Mouse (Mus musculus) neural tube, embryonic 15.5 days (tissue): ENCODE results near the gene Tecpr2. TPM values are rescaled to one million over a fixed set of nuclear protein-coding genes. Genes with fewer than 3 reads are reported as not detected.

Experiments used
- ATAC-seq: fragments of 200-750 bp; cut with Nextera tagmentation; 2 replicates; pipeline ENCODE4 v1.8.0; 2017; ENCODE audit warnings: mild to moderate bottlenecking, moderate TSS enrichment, moderate library complexity; ENCODE audit not compliant: low FRiP score
- H3K27ac ChIP-seq: fragments of 300-500 bp; sonication (generic); replicated peaks from 2 replicates; pipeline ENCODE4 v1.5.1; 2015; ENCODE audit warnings: mild to moderate bottlenecking, inconsistent platforms
- H3K27me3 ChIP-seq: fragments of 300-500 bp; sonication (generic); replicated peaks from 2 replicates; pipeline ENCODE4 v1.6.1; 2015; ENCODE audit warnings: inconsistent platforms
- H3K36me3 ChIP-seq: fragments of 300-500 bp; sonication (generic); 2 replicates; pipeline ENCODE4 v1.6.1; 2015; ENCODE audit warnings: inconsistent platforms
- H3K4me1 ChIP-seq: fragments of 300-500 bp; sonication (generic); 2 replicates; pipeline ENCODE4 v1.6.1; 2015; ENCODE audit warnings: inconsistent platforms
- H3K4me2 ChIP-seq: fragments of 300-500 bp; sonication (generic); 2 replicates; pipeline ENCODE4 v1.6.1; 2015; ENCODE audit warnings: inconsistent platforms, mild to moderate bottlenecking, moderate library complexity
- H3K4me3 ChIP-seq: fragments of 300-500 bp; sonication (generic); replicated peaks from 2 replicates; pipeline ENCODE4 v1.5.1; 2015; ENCODE audit warnings: mild to moderate bottlenecking, inconsistent platforms
- H3K9ac ChIP-seq: fragments of 300-500 bp; sonication (generic); replicated peaks from 2 replicates; pipeline ENCODE4 v1.6.1; 2015; ENCODE audit warnings: mild to moderate bottlenecking, inconsistent platforms
- H3K9me3 ChIP-seq: fragments of 300-500 bp; sonication (generic); replicated peaks from 2 replicates; pipeline ENCODE4 v1.6.1; 2016; ENCODE audit warnings: inconsistent platforms
- WGBS: fragments of 180-500 bp; shearing (Covaris S2); methylation state at CpG from one replicate; pipeline ENCODE4 v1.1.7; 2015; ENCODE audit warnings: mixed read lengths; 5-methylcytosine and 5-hydroxymethylcytosine counted together
- polyA plus RNA-seq: library from polyadenylated mRNA; unstranded; fragments of >200 nt; fragmentation: Nextera tagmentation; extraction: Ambion mirVana; gene quantifications from 2 replicates; pipeline ENCODE4 v1.2.1, GENCODE M21; 2015

The Tecpr2 gene
- polyA plus RNA-seq, 1 experiment from 2014 or later, result 6.2 TPM

- no peak overlapping the region for H3K4me2 ChIP-seq
- WGBS, result 96% methylated on average over 11 of the region's 11 CpGs
- no peak overlapping the region for H3K27ac ChIP-seq
- H3K4me1 ChIP-seq, result no peaks in the 10 kb centered on the region
- no peaks in the 10 kb centered on the region for H3K36me3 ChIP-seq
- no peaks in the 10 kb centered on the region for H3K27me3 ChIP-seq
- 0 out of 2 replicates have a peak, but pooled peaks cover 2% of the 10 kb centered on the region for H3K9me3 ChIP-seq
- no peak for ATAC-seq
- H3K9ac ChIP-seq, result no peak overlapping the region
- H3K4me3 ChIP-seq, result no peak overlapping the region
These were observed 109.0 kb downstream of the Tecpr2 start for GRCm38 (mm10) chr12:110998092-110998491.

DNA sequence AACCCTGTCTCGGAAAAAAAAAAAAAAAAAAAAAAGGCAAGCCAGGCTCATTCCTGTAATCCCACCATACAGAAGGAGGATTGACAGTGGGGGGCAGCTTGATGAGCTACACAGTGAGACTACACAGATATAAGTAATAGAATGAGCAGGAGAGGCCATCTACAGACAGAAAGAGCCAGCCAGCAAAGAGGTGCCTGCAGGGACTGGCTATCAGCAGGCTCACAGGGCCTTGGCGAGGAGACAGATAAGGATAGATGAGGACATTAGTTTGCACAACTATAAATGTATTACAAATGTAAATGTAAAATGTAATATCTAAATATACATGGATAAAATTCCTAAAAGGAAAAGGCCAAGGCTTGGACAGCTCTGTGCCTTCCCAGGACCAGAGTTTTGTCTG lies 110.8 kb downstream of the Tecpr2 start:
- no peak overlapping the region for H3K27ac ChIP-seq
- H3K9me3 ChIP-seq, result 0 out of 2 replicates have a peak, but pooled peaks cover 2% of the 10 kb centered on the region
- no peaks in the 10 kb centered on the region for H3K4me1 ChIP-seq
- no peak overlapping the region for H3K4me2 ChIP-seq
- H3K4me3 ChIP-seq, result no peak overlapping the region
- no peaks in the 10 kb centered on the region for H3K27me3 ChIP-seq
- WGBS, result 81% methylated on average over 2 of the region's 2 CpGs
- ATAC-seq, result no peak
- H3K9ac ChIP-seq, result no peak overlapping the region
- no peaks in the 10 kb centered on the region for H3K36me3 ChIP-seq

DNA sequence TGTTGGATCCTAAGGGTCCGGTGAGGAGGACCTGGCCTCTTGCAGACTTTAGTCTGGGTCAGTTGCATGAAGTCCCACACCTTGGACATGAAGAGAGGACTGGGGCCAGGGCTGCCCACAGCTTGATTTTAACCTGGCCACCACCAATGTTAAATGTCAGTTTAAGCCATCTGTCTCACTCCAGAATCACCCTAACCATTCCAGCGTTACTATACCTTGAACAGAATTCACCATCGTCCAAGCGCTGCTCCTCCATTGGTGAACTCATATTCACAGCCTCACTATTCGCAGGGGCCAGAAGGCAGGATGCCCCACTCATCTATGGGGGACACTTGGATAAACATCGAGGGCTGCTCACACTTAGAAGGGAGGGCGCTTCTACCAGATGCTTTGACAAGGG lies 111.9 kb downstream of the Tecpr2 start:
- no peak overlapping the region for H3K4me3 ChIP-seq
- 0 out of 2 replicates have a peak, but pooled peaks cover 2% of the 10 kb centered on the region for H3K9me3 ChIP-seq
- H3K27ac ChIP-seq, result no peak overlapping the region
- H3K9ac ChIP-seq, result no peak overlapping the region
- no peaks in the 10 kb centered on the region for H3K36me3 ChIP-seq
- ATAC-seq, result no peak
- H3K4me1 ChIP-seq, result no peaks in the 10 kb centered on the region
- H3K27me3 ChIP-seq, result no peaks in the 10 kb centered on the region
- 95% methylated on average over 7 of the region's 7 CpGs for WGBS
- H3K4me2 ChIP-seq, result no peak overlapping the region

DNA sequence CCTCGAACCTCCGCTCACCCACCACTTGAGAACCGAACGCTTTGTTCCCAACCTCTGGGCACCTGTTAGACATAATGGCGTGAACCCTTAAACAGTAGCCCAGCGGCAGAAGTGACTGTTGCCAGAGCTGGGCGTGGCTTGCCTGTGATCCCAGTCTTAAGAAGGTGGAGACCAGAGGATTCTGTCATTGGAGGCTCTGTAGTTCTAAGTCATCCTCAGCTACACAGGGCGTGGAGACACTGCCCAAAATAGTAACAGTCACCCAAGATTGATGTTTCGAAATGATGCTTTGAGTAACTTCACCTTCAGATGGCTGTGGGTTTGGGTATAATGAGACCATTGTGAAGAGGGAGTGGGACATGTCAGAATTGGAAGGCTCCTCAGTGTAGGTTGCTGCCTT lies 115.1 kb downstream of the Tecpr2 start:
- Histone ChIP-seq H3K4me1 (peaks cover 10% of the 10 kb centered on the region), H3K27me3 (no peaks in the 10 kb centered on the region), H3K4me2 (no peak overlapping the region), H3K9me3 (no peaks in the 10 kb centered on the region), H3K36me3 (no peaks in the 10 kb centered on the region), H3K4me3 (no peak overlapping the region), H3K9ac (no peak overlapping the region), H3K27ac (no peak overlapping the region)
- WGBS, result 82% methylated on average over 9 of the region's 9 CpGs
- no peak for ATAC-seq

DNA sequence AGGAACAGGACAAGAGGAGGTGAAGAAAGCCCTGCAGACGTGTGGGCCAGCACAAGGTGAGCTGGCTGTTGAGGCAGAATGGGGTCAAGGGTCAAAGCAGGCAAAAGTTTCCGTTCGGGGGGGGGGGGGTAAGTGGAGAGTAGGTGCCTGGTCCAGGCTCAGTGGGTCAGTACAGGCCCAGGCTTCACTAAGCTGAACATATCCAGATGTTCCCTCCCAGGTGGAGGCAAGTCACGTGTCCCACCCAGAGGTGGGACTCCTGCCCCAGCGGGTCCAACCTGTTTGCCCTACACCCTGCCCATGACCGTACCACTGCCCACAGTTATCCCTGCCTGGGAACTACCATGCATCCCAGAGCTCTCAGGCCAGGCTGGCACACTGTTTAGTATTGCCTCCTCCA lies 116.7 kb downstream of the Tecpr2 start:
- Histone ChIP-seq H3K4me3 (no peak overlapping the region), H3K4me2 (no peak overlapping the region), H3K27ac (no peak overlapping the region), H3K27me3 (no peaks in the 10 kb centered on the region), H3K4me1 (peaks cover 14% of the 10 kb centered on the region), H3K9me3 (no peaks in the 10 kb centered on the region), H3K9ac (no peak overlapping the region), H3K36me3 (no peaks in the 10 kb centered on the region)
- 80% methylated on average over 6 of the region's 6 CpGs for WGBS
- ATAC-seq, result peak; percentile 14; the same call in 1 of the 2 replicates

DNA sequence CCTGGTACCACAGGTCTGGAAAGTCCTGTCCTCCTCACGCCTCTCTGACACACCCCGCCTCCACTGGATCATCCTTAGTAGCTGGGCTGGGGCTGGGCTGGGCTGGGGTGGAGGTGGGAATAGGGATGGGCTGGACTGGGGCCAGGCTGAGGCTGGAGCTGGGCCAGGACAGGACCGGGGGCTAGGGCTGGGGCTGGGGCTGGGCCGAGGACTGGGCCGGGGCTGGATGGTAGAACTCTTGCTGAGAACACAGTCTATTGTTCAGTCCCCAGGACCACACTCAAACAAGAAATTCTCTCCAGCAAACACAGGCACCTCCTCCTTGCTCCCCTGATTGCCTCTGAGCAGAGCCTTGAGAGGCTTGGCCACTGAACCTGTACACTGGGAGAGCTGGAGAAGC lies 117.3 kb downstream of the Tecpr2 start:
- 63% methylated on average over 5 of the region's 5 CpGs for WGBS
- Histone ChIP-seq H3K36me3 (no peaks in the 10 kb centered on the region), H3K4me2 (no peak overlapping the region), H3K4me1 (peaks cover 14% of the 10 kb centered on the region), H3K4me3 (no peak overlapping the region), H3K27ac (no peak overlapping the region), H3K9ac (no peak overlapping the region), H3K9me3 (no peaks in the 10 kb centered on the region), H3K27me3 (no peaks in the 10 kb centered on the region)
- no peak for ATAC-seq

DNA sequence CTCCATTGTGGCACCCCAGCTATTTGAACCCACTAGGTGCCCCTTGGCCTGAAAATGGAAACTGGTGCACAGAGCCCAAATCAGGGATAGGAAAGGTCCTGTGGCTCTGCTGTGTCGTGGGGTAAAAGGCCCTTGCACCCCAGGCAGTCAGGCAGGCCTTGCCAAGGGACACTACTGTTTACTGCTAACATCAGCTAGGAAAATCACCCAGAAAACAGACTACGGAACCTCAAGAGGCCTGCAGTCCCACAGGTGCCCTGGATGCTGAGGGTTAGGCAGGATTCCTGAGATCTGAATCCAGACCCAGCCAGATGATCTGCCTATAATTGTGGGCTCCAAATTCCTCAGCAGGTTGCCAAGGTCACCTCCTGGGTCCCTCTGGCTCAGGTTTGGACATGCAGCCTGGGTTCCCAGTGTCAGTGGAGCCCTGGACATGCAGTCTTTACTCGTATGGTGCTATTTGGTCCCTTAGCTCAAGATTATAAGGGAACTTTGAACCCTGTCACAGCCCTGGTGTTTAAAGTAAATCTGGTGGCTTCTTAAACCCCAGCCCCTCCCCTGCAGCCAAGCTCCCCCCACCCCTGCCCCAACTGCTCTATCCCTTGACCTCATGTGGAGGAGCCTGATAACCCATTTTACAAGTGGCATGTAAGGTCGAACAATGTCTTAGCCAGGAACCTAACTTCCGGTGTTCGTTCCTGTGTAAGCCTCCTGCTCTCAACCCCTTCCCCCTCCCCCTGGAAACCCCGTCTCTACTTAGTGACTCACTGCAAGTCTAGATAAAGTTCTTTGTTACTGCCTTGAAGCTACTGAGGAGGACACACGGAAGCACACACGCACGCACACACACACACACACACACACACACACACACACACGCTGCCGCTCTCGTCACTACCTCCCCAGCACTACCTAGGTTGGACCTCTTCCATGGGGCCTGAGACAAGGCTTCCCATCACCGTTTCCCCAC lies 118.4 kb downstream of the Tecpr2 start:
- Histone ChIP-seq H3K9me3 (no peaks in the 10 kb centered on the region), H3K4me1 (peaks cover 14% of the 10 kb centered on the region), H3K27me3 (no peaks in the 10 kb centered on the region), H3K4me3 (no peak overlapping the region), H3K4me2 (no peak overlapping the region), H3K27ac (no peak overlapping the region), H3K9ac (no peak overlapping the region), H3K36me3 (no peaks in the 10 kb centered on the region)
- 78% methylated on average over 14 of the region's 14 CpGs for WGBS
- no peak for ATAC-seq

DNA sequence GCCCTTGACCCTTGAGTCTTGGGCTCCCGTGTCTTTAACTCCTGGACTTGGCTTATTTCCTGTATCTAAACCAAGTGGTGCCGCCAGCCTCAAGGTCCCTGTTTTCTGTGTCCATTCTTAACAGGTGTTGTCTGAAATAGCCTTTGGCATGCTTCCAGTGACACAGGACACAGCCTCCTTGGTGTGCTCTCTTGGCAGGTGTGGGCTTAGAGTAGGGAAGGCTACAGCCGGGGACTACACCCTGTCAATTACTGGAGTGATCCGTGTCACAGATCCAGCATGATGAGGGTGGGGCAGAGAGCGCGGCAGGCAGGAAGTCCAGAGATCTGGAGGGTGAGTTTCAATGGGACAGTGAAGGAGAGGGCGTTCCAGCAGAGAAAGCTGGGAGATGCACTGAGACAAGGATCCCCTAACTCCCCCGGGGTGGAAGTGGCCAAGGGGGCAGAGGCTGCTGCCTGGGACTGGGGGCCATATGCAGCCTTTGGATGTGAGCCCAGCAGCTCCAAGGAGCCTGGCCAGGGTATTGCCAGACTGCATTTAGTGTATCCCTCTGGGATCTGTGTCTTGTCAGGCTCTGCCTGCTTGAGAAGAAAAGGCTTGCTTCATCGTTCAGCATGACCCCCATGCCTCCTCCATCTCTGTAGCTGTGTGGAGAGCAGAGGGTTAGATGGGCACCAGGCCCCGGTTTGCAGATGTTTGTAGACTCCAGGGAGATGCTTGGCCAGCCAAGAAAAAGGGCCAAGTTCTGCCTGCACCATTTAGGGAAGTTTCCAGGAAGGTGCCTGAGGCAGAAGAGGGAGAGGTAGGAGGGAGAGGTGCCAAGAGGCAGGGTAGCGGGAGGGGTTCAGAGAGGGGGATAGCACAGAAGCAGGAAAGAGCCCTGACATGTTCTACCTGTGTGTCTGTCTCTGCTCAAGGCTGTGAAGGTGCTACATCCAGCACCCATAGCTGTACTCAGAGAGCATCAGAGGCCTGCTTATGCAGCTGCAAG lies 119.7 kb downstream of the Tecpr2 start:
- 59% methylated on average over 11 of the region's 11 CpGs for WGBS
- ATAC-seq, result no peak

GRCm38 (mm10) chr12:111009615-111010257 lies 120.7 kb downstream of the Tecpr2 start:
- no peak overlapping the region for H3K27ac ChIP-seq
- no peak overlapping the region for H3K9ac ChIP-seq
- no peak for ATAC-seq
- 78% methylated on average over 6 of the region's 6 CpGs for WGBS
- no peak overlapping the region for H3K4me2 ChIP-seq
- H3K4me1 ChIP-seq, result peaks cover 14% of the 10 kb centered on the region
- no peaks in the 10 kb centered on the region for H3K9me3 ChIP-seq
- H3K36me3 ChIP-seq, result no peaks in the 10 kb centered on the region
- no peak overlapping the region for H3K4me3 ChIP-seq
- no peaks in the 10 kb centered on the region for H3K27me3 ChIP-seq

More for the DNA sequence above, 119.7 kb downstream of the Tecpr2 start:
- no peaks in the 10 kb centered on the region for H3K9me3 ChIP-seq
- no peaks in the 10 kb centered on the region for H3K27me3 ChIP-seq
- no peak overlapping the region for H3K4me3 ChIP-seq
- no peaks in the 10 kb centered on the region for H3K36me3 ChIP-seq
- peak overlapping the region; percentile 28; the same call in 1 of the 2 replicates for H3K27ac ChIP-seq
- no peak overlapping the region for H3K4me2 ChIP-seq
- H3K9ac ChIP-seq, result no peak overlapping the region
- H3K4me1 ChIP-seq, result peaks cover 14% of the 10 kb centered on the region

GRCm38 (mm10) chr12:111016807-111017206 lies 127.7 kb downstream of the Tecpr2 start:
- ATAC-seq, result no peak
- H3K27ac ChIP-seq, result no peak overlapping the region
- no peak overlapping the region for H3K9ac ChIP-seq
- no peaks in the 10 kb centered on the region for H3K36me3 ChIP-seq
- H3K4me1 ChIP-seq, result no peaks in the 10 kb centered on the region
- H3K9me3 ChIP-seq, result no peaks in the 10 kb centered on the region
- WGBS, result 80% methylated on average over 3 of the region's 3 CpGs
- no peaks in the 10 kb centered on the region for H3K27me3 ChIP-seq
- H3K4me3 ChIP-seq, result no peak overlapping the region
- no peak overlapping the region for H3K4me2 ChIP-seq

- H3K9ac ChIP-seq, result no peak overlapping the region
- WGBS, result 96% methylated on average over 11 of the region's 11 CpGs
- no peak overlapping the region for H3K4me2 ChIP-seq
- no peak overlapping the region for H3K27ac ChIP-seq
- no peak overlapping the region for H3K4me3 ChIP-seq
- no peak for ATAC-seq
- H3K4me1 ChIP-seq, result no peaks in the 10 kb centered on the region
- no peaks in the 10 kb centered on the region for H3K27me3 ChIP-seq
- no peaks in the 10 kb centered on the region for H3K36me3 ChIP-seq
- no peaks in the 10 kb centered on the region for H3K9me3 ChIP-seq
These were observed 129.0 kb downstream of the Tecpr2 start for GRCm38 (mm10) chr12:111018068-111018467.
